Mouse (Mus musculus): ENCODE results near the gene Nr3c2. TPM values are rescaled to one million over a fixed set of nuclear protein-coding genes. Genes with fewer than 3 reads are reported as not detected.

Gene Nr3c2
- 2.0 and 2.2 TPM in 2 replicates for polyA plus RNA-seq (2012; rRNA removed)

GRCm38 (mm10) chr8:76899411-76900154, at the start of gene Nr3c2:
Nr3c2 (plus strand) TSS chr8:76899442.

